Mouse (Mus musculus) megakaryocyte, embryonic 14.5 days (primary cell): ENCODE data around the gene Slco2a1.

Experiments
- FLI1 ChIP-seq: IDR thresholded peaks from 2 replicates; pipeline ENCODE4 v1.6.1; 2012; ENCODE audit warnings: low read length, inconsistent platforms, mixed read lengths
- GATA1 ChIP-seq: IDR thresholded peaks from 3 replicates; pipeline ENCODE4 v1.6.1; 2012; ENCODE audit warnings: mixed read lengths, low read length, inconsistent platforms, borderline replicate concordance

DNA sequence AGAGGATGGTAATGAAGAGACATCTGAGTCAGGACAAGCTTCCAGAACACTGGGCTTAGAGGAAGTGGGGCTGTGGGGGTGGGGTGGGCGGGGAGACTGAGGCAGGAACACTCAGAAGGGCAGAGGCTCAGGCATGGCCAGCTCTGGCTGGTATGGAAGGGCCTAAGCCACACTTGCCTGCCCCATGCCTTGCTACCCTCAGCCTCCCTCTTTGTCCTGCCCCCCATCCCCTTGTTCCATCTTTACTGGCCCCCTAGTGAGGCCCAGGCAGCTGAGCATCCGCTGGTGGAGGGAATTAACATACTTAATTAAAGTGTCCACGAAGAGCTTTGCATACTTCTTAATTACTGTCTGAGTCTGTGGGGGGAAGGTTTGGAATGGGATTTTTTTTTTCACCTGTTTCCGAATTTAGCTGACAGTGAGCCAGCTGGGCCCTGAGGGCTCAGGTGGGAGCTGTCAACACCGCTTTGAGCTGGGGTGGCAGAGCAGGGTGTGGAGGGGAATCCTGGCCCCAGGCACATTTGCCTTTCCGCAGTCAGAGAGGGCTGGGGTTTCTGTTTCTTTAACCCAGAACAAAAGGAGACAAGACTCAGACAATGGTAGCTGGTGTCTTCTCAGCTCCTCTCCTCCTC, 145.1 kb downstream of the Slco2a1 start:
- no peak for TF ChIP-seq GATA1
- no peak for TF ChIP-seq FLI1
